9 mouse cellular contexts compared by ENCODE assay signal in genomic region chr7:120597203-120597743, GRCm38 (mm10). TPM values are rescaled to one million over a fixed set of nuclear protein-coding genes. Genes with fewer than 3 reads are reported as not detected.
DNase-seq lines count a peak whose midpoint lies in the region; ATAC-seq lines count a peak whose summit lies in the region.
"Had no signal": no experiment of that assay in that cellular context is flagged by ENCODE, and none has a peak within 500 bp of the region (broad histone marks: within the 10 kb centered on the region; RNA-seq: fewer than 3 reads in every experiment).

No protein-coding gene starts in this region.

- no peak for DNase-seq in kidney, postnatal 14 days
- no peak for DNase-seq in forebrain, embryonic 11.5 days (ENCODE audit: low spot score)
- DNase-seq in limb, embryonic 10.5 days (ENCODE audit: low spot score) = no peak
- DNase-seq in layer of hippocampus, postnatal 10 days (ENCODE audit: low spot score in 2 of 2) = no peak
- DNase-seq in kidney, postnatal 25 days = no peak

- WGBS in kidney, embryonic 16.5 days = 89% methylated on average over 4 of the region's 4 CpGs
- WGBS in forebrain, embryonic 11.5 days = 79% methylated on average over 4 of the region's 4 CpGs
- WGBS in limb, embryonic 10.5 days = 84% methylated on average over 4 of the region's 4 CpGs
- 87% methylated on average over 4 of the region's 4 CpGs for WGBS in neural tube, embryonic 12.5 days

- H3K27me3 ChIP-seq in kidney, embryonic 16.5 days (ENCODE audit: insufficient read depth, low read length) = 0 out of 2 replicates have a peak, but pooled peaks cover 4% of the 10 kb centered on the region
- no peaks in the 10 kb centered on the region; the same call in 1 of the 2 replicates for H3K27me3 ChIP-seq in forebrain, embryonic 11.5 days (ENCODE audit: control insufficient read depth, insufficient read depth, low read length)
- H3K27me3 ChIP-seq in limb, embryonic 10.5 days (ENCODE audit: low read depth, poor library complexity, severe bottlenecking) = peaks cover 30% of the 10 kb centered on the region
- no peaks in the 10 kb centered on the region; the same call in 1 of the 2 replicates for H3K27me3 ChIP-seq in neural tube, embryonic 12.5 days (replicated peaks)
- H3K27me3 ChIP-seq: Patski had no signal

- peak overlapping the region; percentile 65 for H3K4me2 ChIP-seq in kidney, embryonic 16.5 days (replicated peaks; ENCODE audit: low read depth, low read length)
- peak overlapping the region; percentile 55 for H3K4me2 ChIP-seq in forebrain, embryonic 11.5 days (ENCODE audit: low read depth, low read length, severe bottlenecking)
- H3K4me2 ChIP-seq in neural tube, embryonic 12.5 days (replicated peaks) = peak overlapping the region; percentile 73

- no peak overlapping the region for H3K27ac ChIP-seq in kidney, embryonic 16.5 days (ENCODE audit: low read length)
- no peak overlapping the region for H3K27ac ChIP-seq in forebrain, embryonic 11.5 days (ENCODE audit: low read depth, low read length)
- H3K27ac ChIP-seq in limb, embryonic 10.5 days = peak overlapping the region; percentile 77
- no peak overlapping the region for H3K27ac ChIP-seq in neural tube, embryonic 12.5 days

- H3K36me3 ChIP-seq in kidney, embryonic 16.5 days (ENCODE audit: insufficient read depth, low read length) = no peaks in the 10 kb centered on the region
- H3K36me3 ChIP-seq in forebrain, embryonic 11.5 days (ENCODE audit: control insufficient read depth, insufficient read depth, low read length) = no peaks in the 10 kb centered on the region
- no peaks in the 10 kb centered on the region for H3K36me3 ChIP-seq in limb, embryonic 10.5 days
- no peaks in the 10 kb centered on the region for H3K36me3 ChIP-seq in neural tube, embryonic 12.5 days

- H3K4me3 ChIP-seq in kidney, embryonic 16.5 days (ENCODE audit: low read length) = peak overlapping the region; percentile 49
- H3K4me3 ChIP-seq in forebrain, embryonic 11.5 days (ENCODE audit: low read depth, low read length) = peak overlapping the region; percentile 32
- H3K4me3 ChIP-seq in limb, embryonic 10.5 days = peak overlapping the region; percentile 53
- peak overlapping the region; percentile 39 for H3K4me3 ChIP-seq in neural tube, embryonic 12.5 days

- peak overlapping the region; percentile 56 for H3K9ac ChIP-seq in kidney, embryonic 16.5 days (replicated peaks; ENCODE audit: low read length)
- peak overlapping the region; percentile 58 for H3K9ac ChIP-seq in forebrain, embryonic 11.5 days (ENCODE audit: low read length)
- peak overlapping the region; percentile 57 for H3K9ac ChIP-seq in neural tube, embryonic 12.5 days

- ATAC-seq in kidney, embryonic 16.5 days (ENCODE audit: low FRiP score, low TSS enrichment) = no peak
- ATAC-seq in forebrain, embryonic 11.5 days (replicated peaks; ENCODE audit: low FRiP score) = peak; percentile 45
- ATAC-seq in neural tube, embryonic 12.5 days (ENCODE audit: low FRiP score, low read depth) = peak; percentile 39; the same call in 1 of the 2 replicates
- no peak for ATAC-seq in megakaryocyte progenitor cell, adult 5-6 weeks (replicated peaks; ENCODE audit: poor library complexity)
- ATAC-seq: Patski had no signal

- no peaks in the 10 kb centered on the region for H3K4me1 ChIP-seq in kidney, embryonic 16.5 days (ENCODE audit: insufficient read depth, low read length)
- H3K4me1 ChIP-seq in forebrain, embryonic 11.5 days (replicated peaks; ENCODE audit: control insufficient read depth, insufficient read depth, low read length) = no peaks in the 10 kb centered on the region
- no peaks in the 10 kb centered on the region for H3K4me1 ChIP-seq in limb, embryonic 10.5 days
- H3K4me1 ChIP-seq in neural tube, embryonic 12.5 days = no peaks in the 10 kb centered on the region

- H3K9me3 ChIP-seq in kidney, embryonic 16.5 days (ENCODE audit: low read length) = no peaks in the 10 kb centered on the region
- no peaks in the 10 kb centered on the region for H3K9me3 ChIP-seq in forebrain, embryonic 11.5 days (ENCODE audit: control insufficient read depth, low read length)
- no peaks in the 10 kb centered on the region for H3K9me3 ChIP-seq in limb, embryonic 10.5 days (replicated peaks)
- no peaks in the 10 kb centered on the region for H3K9me3 ChIP-seq in neural tube, embryonic 12.5 days

RNA-seq across cellular contexts. Expression of gene Uqcrc2, which starts 37.7 kb away (rescaled TPM):
- polyA plus RNA-seq in kidney, embryonic 16.5 days (2015; fragmentation: Nextera tagmentation; extraction: Ambion mirVana) = 261 and 273 TPM in 2 replicates
- polyA plus RNA-seq in forebrain, embryonic 11.5 days (2014; fragmentation: Nextera tagmentation; extraction: Ambion mirVana) = 182 and 203 TPM in 2 replicates
- polyA plus RNA-seq in limb, embryonic 10.5 days (2016; fragmentation: Nextera tagmentation; extraction: Ambion mirVana) = 187 and 190 TPM in 2 replicates
- polyA plus RNA-seq in neural tube, embryonic 12.5 days (2016; fragmentation: Nextera tagmentation; extraction: Ambion mirVana) = 176 and 181 TPM in 2 replicates
- total RNA-seq in layer of hippocampus, postnatal 10 days (2021) = 100 to 1,000 TPM; 218 to 263 TPM
- 250 and 261 TPM in 2 replicates for total RNA-seq in megakaryocyte progenitor cell, adult 5-6 weeks (2015)
- 165 and 178 TPM in 2 replicates for total RNA-seq in megakaryocyte progenitor cell, adult 5-6 weeks (2017)

Comparison
In these comparisons a context has a peak if more than half of its experiments do, and no peak if none do; other contexts are left out.
1. ATAC-seq: peak in forebrain, embryonic 11.5 days (single experiment) and neural tube, embryonic 12.5 days (single experiment); none in kidney, embryonic 16.5 days (single experiment) and megakaryocyte progenitor cell, adult 5-6 weeks (single experiment).
2. Peak in every context shown above with its lines, with median percentiles within 50 percentile points of each other: H3K4me2 ChIP-seq, H3K4me3 ChIP-seq and H3K9ac ChIP-seq.